Mouse (Mus musculus): ENCODE measurements around the gene F11r.

Gene F11r

GRCm38 (mm10) chr1:171437264-171438013 is at the start of gene F11r:
Gene F11r (plus strand): TSS chr1:171437535.
- peak; percentile 57 to 75 for DNase-seq (ENCODE audit: low spot score in 2 of 2)

GRCm38 (mm10) chr1:171388376-171389102 is 48.8 kb upstream of the F11r start, which contains the start of gene Arhgap30:
Gene Arhgap30 (plus strand): TSS chr1:171388954.
- peak; percentile 96 to 97 for DNase-seq (ENCODE audit: low spot score in 2 of 2)

GRCm38 (mm10) chr1:171390101-171390500 is 47.2 kb upstream of the F11r start:
- peak; percentile 84 to 89 for DNase-seq (ENCODE audit: low spot score in 2 of 2)

GRCm38 (mm10) chr1:171401821-171402220 is 35.5 kb upstream of the F11r start:
- no peak for DNase-seq (ENCODE audit: low spot score in 2 of 2)

- no peak for DNase-seq (ENCODE audit: low spot score in 2 of 2)
Observed at GRCm38 (mm10) chr1:171402991-171403390, 34.3 kb upstream of the F11r start.

GRCm38 (mm10) chr1:171407263-171407662 is 30.1 kb upstream of the F11r start:
- DNase-seq (ENCODE audit: low spot score in 2 of 2) = no peak

- no peak for DNase-seq (ENCODE audit: low spot score in 2 of 2)
Observed at GRCm38 (mm10) chr1:171410231-171410630, 27.1 kb upstream of the F11r start.

- peak; percentile 93 to 94 for DNase-seq (ENCODE audit: low spot score in 2 of 2)
Observed at GRCm38 (mm10) chr1:171410947-171411484, 26.3 kb upstream of the F11r start, which contains the start of gene Usf1. Gene Usf1 (plus strand): TSS chr1:171411313.

- no peak for DNase-seq (ENCODE audit: low spot score in 2 of 2)
Observed at GRCm38 (mm10) chr1:171411492-171411941, 25.8 kb upstream of the F11r start.

GRCm38 (mm10) chr1:171412001-171412441 is 25.3 kb upstream of the F11r start:
- peak; percentile 28 to 55 for DNase-seq (ENCODE audit: low spot score in 2 of 2)

- DNase-seq (ENCODE audit: low spot score in 2 of 2) = peak; percentile 9 to 23
Observed at GRCm38 (mm10) chr1:171412446-171412845, 24.9 kb upstream of the F11r start.

GRCm38 (mm10) chr1:171413608-171414007 is 23.7 kb upstream of the F11r start:
- no peak for DNase-seq (ENCODE audit: low spot score in 2 of 2)

- no peak for DNase-seq (ENCODE audit: low spot score in 2 of 2)
Observed at GRCm38 (mm10) chr1:171418660-171419059, 18.7 kb upstream of the F11r start, which contains the start of gene Tstd1. Gene Tstd1 (plus strand): TSS chr1:171418872.

- no peak for DNase-seq (ENCODE audit: low spot score in 2 of 2)
Observed at GRCm38 (mm10) chr1:171419291-171419882, 17.9 kb upstream of the F11r start.

GRCm38 (mm10) chr1:171419905-171420304 is 17.4 kb upstream of the F11r start:
- no peak for DNase-seq (ENCODE audit: low spot score in 2 of 2)

- no peak for DNase-seq (ENCODE audit: low spot score in 2 of 2)
Observed at GRCm38 (mm10) chr1:171422504-171423095, 14.7 kb upstream of the F11r start.

GRCm38 (mm10) chr1:171424638-171425037 is 12.7 kb upstream of the F11r start:
- DNase-seq (ENCODE audit: low spot score in 2 of 2) = no peak

- no peak for DNase-seq (ENCODE audit: low spot score in 2 of 2)
Observed at GRCm38 (mm10) chr1:171425126-171425525, 12.2 kb upstream of the F11r start.

GRCm38 (mm10) chr1:171432158-171432557 is 5.2 kb upstream of the F11r start:
- DNase-seq (ENCODE audit: low spot score in 2 of 2) = no peak

- no peak for DNase-seq (ENCODE audit: low spot score in 2 of 2)
Observed at GRCm38 (mm10) chr1:171435288-171435814, 2.0 kb upstream of the F11r start.

GRCm38 (mm10) chr1:171435974-171436373 is 1.4 kb upstream of the F11r start:
- DNase-seq (ENCODE audit: low spot score in 2 of 2) = no peak

Measured in natural killer cell, adult 2 months (primary cell).